Mouse (Mus musculus) spleen, postnatal 36 days (tissue): ENCODE measurements at regions not wholly inside any gene's neighbourhood (a gene's known extent, or its start where the extent isn't known, plus 50 kb on each side); places are given as distances from the start of the nearest gene placed in this dataset.

Source experiments
- DNase-seq, 2 experiments: peaks; one replicate each; pipeline ENCODE4 v3.0.0; 2022; ENCODE audit warnings: low spot score in 2 of 2, mixed read lengths in 1 of 2

DNA sequence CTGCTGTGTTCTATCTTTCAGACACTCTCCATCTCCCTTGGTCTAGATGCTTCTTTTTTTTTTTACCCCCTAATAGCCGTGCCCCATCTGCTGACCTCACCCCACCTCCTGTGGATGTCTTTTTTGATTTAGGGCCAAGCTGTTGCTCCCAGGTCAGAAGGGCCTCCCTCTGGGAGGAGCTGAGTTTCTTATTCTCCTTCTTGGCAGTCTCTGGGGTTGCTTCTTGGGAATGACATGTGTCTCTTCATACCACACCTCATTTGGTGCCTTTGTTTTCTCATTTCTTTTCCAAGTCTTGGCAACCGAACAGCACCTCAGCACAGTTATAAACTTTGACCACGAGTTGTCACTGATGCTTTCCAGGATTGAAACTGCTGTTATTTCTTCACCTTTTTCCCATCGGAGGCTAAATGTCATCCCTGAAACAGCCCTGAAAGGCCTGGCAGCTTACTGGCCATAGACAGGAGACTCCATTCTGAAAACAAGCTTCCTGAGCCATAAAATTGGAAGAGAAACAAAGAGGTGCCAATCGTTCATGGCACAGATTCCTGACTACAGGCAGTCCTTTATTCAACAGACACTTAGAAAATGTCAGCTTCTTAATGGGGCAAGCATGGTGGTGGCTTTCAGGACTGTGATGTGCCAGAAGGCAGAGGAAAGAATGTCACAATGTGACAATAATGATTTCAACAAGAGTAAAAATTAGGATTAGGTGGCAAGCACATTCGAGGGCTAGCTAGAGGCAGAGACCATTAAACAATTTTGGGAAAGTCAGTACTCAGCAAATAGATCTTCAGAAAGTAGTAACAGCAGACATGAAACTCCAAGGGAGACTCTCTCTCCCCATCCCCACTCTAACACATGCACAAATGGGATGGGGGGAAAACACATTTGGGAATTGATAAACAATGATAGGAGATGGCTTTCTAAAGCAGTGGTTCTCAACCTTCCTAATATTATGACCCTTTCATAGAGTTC lies 197.1 kb upstream of the Arrdc4 start:
- DNase-seq = no peak

DNA sequence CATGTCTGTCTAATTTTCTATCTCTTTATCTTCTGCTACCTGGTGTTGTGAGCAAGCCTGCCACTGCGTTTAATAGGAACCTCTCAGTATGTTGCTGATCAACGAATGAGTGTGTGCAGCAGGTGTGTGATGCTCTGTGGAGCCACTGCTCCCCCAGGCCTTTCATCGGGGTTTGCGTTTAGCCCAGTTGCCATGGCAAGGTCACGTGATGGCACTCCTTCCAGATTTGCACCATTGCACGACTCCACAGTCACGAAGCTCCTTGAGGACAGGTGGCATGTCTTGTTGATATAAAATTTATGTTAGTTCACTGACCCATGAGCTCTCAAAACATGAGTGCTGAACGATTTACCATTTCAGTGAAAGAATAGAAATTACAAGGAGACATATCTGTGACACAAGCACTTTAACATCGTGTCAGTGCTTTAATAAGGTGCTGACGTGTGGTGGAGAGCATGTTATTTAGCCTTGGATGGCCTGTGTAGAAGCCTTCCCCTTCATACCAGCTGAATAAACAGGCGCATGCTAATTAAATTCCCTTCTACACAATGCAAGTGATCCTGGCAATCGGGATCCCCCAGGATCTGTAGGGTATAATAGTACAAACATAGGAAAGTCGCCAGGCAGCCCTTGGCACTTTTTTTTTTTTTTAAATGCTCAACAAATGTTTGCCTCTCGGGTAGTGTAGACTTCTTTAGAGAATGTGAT lies 181.7 kb upstream of the Arrdc4 start:
- no peak for DNase-seq

DNA sequence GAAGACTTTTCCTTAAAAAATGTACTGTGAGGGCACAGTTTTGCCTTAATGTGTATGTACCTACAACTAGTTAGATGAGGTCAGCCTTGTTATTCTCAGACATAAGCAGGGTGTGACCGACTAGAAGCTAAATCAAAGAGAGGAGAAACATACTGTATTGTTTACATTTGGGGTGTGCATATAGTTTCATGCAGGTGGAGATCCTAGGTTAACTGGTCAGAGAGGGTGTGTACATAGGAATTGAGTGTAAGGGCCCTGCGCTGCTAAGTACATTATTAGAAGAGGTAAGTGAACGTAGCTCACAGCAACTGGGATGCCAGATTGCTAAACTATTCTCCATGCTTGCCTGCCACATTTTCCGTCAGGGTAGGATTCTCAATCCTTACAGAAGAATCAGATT lies 180.6 kb upstream of the Arrdc4 start:
- DNase-seq = no peak

DNA sequence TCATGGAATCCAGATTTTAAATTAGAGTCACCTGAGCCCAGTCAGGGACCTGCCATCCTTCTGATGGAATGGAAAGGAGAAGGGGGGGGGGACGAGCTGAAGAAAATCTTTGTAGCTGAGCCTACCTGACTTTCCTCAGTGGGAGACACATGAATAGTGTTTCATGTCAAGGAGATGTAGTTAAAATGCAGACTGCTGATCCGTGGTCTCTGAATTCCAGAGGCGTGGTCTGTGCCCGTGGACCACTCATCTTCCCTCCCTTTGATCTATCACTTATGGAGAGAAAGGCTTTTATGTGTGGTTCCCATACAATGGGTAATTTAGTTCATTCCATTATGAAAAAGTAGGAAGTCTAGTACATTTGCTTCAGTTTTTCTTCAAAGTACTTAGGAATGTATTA lies 176.6 kb upstream of the Arrdc4 start:
- DNase-seq = no peak

- DNase-seq = no peak
Measured at GRCm38 (mm10) chr7:68918632-68919435, 169.8 kb upstream of the Arrdc4 start.

DNA sequence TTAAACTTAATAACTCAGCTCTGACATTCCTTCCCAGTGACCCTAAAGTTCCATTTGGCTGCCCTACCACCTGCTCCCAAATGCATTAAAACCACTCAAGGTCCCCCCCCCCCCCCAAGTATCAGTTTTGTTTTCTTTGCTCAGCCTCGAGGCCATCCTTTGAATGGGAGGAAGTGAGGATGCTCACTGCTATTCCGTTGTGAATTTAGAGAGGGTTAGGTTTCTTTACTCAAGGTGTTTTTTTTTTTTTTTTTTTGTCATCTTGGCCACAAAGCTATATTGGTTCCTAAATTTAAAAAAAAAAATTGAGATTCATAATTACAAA lies 168.8 kb upstream of the Arrdc4 start:
- no peak for DNase-seq

DNA sequence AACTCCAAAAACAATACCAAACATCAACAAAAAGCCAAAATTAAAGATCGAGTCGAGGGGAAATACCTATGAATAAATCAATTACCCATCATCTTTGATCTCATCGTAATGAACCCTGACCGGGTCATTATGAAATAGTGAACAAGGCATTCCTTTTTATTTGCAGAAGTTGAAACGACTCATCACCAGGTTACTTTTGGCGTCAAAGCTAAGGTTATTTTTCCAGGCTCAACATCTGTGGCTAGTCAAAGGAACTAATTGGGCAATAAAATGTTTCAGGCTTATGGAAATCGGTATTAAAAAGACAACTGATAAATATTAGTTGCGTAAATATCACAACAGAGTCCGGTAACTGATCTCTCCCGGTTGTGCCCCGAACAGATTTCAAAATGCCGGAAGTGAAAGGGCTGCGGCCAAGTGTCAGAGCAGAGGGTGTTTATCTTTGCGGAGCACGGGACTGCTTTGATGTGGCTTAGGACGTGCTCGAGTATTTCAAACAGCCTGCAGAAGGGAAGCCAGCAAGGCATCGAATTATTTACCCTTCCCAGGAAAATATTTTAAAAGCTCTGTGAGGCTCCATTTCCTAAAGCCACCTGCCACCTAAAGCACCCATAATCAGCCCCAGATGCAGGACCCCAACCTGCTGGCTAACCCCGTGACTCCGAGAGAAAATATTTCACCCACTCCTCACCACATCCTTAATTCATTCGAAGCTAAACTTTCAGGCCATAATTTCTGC lies 168.3 kb upstream of the Arrdc4 start:
- no peak for DNase-seq

DNA sequence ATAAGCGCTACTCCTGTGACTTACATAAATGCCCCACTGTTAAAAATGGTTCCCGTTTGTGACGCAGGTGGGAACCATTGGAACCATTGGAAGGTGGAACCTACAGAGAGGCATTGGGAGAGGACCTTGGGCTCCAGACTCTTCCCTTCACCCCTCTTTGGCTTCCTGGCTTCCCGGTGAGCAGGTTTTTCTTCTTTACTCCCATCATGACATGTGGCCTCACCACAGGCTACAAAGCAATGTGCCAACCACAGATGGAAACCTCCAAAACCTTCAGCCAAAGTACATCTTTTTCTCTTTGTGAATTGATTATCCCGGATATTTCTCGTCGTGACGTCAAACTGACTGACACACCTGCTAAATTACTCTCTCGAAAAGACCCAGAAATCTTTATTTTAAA lies 166.9 kb upstream of the Arrdc4 start:
- DNase-seq = no peak

GRCm38 (mm10) chr7:68914344-68914743 lies 165.3 kb upstream of the Arrdc4 start:
- no peak for DNase-seq

DNA sequence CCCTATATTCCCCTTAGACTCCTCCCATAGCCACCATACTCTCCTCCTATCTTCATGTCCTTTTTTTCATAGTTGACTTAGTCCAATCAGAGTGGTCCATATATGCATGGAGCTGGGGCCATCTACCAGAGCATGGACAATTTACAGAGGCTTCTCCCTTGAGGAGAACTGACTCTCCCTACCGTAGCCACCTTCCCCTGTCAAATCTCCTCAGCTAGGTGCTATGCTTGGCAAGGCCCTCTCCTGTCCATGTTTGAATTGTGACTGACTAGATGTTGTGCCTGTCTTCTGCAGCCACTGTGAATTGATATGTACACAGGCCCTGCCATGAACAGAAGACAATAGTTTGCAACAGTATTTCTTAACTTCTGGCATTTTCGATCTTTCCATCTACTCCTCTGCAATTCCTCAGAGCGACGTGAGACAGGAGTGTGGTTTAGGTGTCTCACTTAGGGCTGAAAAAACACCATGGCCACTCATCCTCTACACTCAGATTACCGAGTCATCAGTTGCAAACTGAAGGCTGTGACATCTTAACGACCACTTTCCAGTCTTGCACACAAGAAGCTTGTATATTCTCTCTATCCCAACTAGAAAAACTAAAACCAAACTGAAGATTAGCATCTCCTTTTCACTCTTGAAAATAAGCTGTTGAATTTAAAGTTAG lies 163.1 kb upstream of the Arrdc4 start:
- no peak for DNase-seq

GRCm38 (mm10) chr7:68911562-68911961 lies 162.5 kb upstream of the Arrdc4 start:
- no peak for DNase-seq

GRCm38 (mm10) chr7:68909694-68910093 lies 160.7 kb upstream of the Arrdc4 start:
- no peak for DNase-seq

DNA sequence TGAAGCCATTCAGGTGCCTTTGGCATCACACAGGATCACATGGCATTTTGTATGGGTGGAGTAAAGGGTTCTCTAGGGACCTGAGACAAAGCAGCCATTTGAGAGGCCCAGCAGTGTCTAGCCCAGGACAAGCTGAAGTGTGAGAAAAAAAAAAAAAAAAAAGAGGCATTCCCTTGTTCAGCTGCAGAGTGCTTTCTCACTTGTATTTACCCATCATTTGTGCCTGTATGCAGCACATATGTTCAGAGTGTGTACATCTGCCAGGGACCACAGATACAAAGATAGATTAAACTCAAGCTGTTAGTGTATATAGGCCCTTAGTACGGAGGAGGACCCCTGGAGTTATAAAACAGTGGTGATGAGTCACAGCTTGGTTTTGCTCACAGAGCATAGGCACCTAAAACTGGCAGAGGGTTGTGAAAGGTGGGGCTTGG lies 159.4 kb upstream of the Arrdc4 start:
- no peak for DNase-seq

DNA sequence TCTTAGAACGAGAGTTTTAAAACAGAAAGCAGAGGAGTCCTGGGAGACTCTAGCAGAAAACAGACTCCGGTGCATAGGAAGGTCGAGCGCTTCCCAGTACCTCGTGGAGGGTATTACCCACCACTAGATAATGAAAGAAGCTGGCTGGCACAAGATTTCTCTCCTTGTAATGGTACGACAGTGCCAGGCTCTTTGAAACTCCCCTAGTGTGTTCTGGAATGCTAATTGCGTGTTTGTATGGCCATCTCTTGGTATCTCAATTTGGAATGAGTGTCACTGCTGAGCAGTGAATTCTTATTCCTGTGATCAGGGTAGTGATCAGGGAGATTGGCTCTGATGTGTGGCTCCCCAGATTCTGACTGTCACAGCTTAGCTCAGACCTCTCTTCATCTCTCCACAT lies 158.8 kb upstream of the Arrdc4 start:
- DNase-seq = no peak

- DNase-seq = no peak
Measured at GRCm38 (mm10) chr7:68906771-68907395, 157.8 kb upstream of the Arrdc4 start.

GRCm38 (mm10) chr7:68905793-68906192 lies 156.8 kb upstream of the Arrdc4 start:
- DNase-seq = no peak

- DNase-seq = no peak
Measured at GRCm38 (mm10) chr7:68886173-68886572, 137.1 kb upstream of the Arrdc4 start.

GRCm38 (mm10) chr7:68873008-68873407 lies 124.0 kb upstream of the Arrdc4 start:
- no peak for DNase-seq

- DNase-seq = no peak
Measured at GRCm38 (mm10) chr7:68864322-68865031, 115.4 kb upstream of the Arrdc4 start.
